Mouse (Mus musculus) CH12F3 (cell line): ENCODE data around the gene Fcrla.
"Not testable (repeated sequence)": the region's sequence is repeated elsewhere in the genome, so short reads cannot be mapped to it uniquely, and the experiment has no call there.

ENCODE experiments used
- in situ Hi-C: fragments of 300-500 bp; cut with MboI; formaldehyde crosslinking; loops from 2 replicates; pipeline ENCODE4 v1.14.3; 2020; ENCODE audit warnings: low sequenced_read_pairs

The Fcrla gene

GRCm38 (mm10) chr1:170927378-170927777 lies at the start of gene Fcrla:
TSS of gene Fcrla (minus strand) at chr1:170927583.
- in situ Hi-C loops = no loop called here

- in situ Hi-C loops = no loop called here
Measured at GRCm38 (mm10) chr1:170976447-170976846, 49.1 kb upstream of the Fcrla start, which contains the start of gene Fcgr2b. TSS of gene Fcgr2b (minus strand) at chr1:170976547.

- in situ Hi-C loops = no loop called here
Measured at GRCm38 (mm10) chr1:170975751-170976161, 48.4 kb upstream of the Fcrla start.

- in situ Hi-C loops = not testable (repeated sequence)
Measured at GRCm38 (mm10) chr1:170975350-170975749, 48.0 kb upstream of the Fcrla start.

- in situ Hi-C loops = no loop called here
Measured at GRCm38 (mm10) chr1:170974736-170975135, 47.4 kb upstream of the Fcrla start.

GRCm38 (mm10) chr1:170974171-170974570 lies 46.8 kb upstream of the Fcrla start:
- in situ Hi-C loops = no loop called here

GRCm38 (mm10) chr1:170972936-170973335 lies 45.6 kb upstream of the Fcrla start:
- in situ Hi-C loops = no loop called here

- in situ Hi-C loops = no loop called here
Measured at GRCm38 (mm10) chr1:170972494-170972893, 45.1 kb upstream of the Fcrla start.

- in situ Hi-C loops = no loop called here
Measured at GRCm38 (mm10) chr1:170968576-170968975, 41.2 kb upstream of the Fcrla start.

- in situ Hi-C loops = no loop called here
Measured at GRCm38 (mm10) chr1:170967581-170967980, 40.2 kb upstream of the Fcrla start.

- in situ Hi-C loops = no loop called here
Measured at GRCm38 (mm10) chr1:170963087-170963486, 35.7 kb upstream of the Fcrla start.

- in situ Hi-C loops = no loop called here
Measured at GRCm38 (mm10) chr1:170962301-170962700, 34.9 kb upstream of the Fcrla start.

- in situ Hi-C loops = no loop called here
Measured at GRCm38 (mm10) chr1:170961101-170961500, 33.7 kb upstream of the Fcrla start.

GRCm38 (mm10) chr1:170959791-170960190 lies 32.4 kb upstream of the Fcrla start:
- in situ Hi-C loops = no loop called here

GRCm38 (mm10) chr1:170958225-170958624 lies 30.8 kb upstream of the Fcrla start:
- in situ Hi-C loops = no loop called here

GRCm38 (mm10) chr1:170953192-170953591 lies 25.8 kb upstream of the Fcrla start:
- in situ Hi-C loops = no loop called here

GRCm38 (mm10) chr1:170950772-170951171 lies 23.4 kb upstream of the Fcrla start:
- in situ Hi-C loops = no loop called here

- in situ Hi-C loops = not testable (repeated sequence)
Measured at GRCm38 (mm10) chr1:170944908-170945307, 17.5 kb upstream of the Fcrla start.

- in situ Hi-C loops = not testable (repeated sequence)
Measured at GRCm38 (mm10) chr1:170944151-170944550, 16.8 kb upstream of the Fcrla start.

- in situ Hi-C loops = no loop called here
Measured at GRCm38 (mm10) chr1:170939255-170939654, 11.9 kb upstream of the Fcrla start.

- in situ Hi-C loops = no loop called here
Measured at GRCm38 (mm10) chr1:170934383-170934782, 7.0 kb upstream of the Fcrla start.

GRCm38 (mm10) chr1:170933940-170934339 lies 6.6 kb upstream of the Fcrla start:
- in situ Hi-C loops = no loop called here

- in situ Hi-C loops = no loop called here
Measured at GRCm38 (mm10) chr1:170933386-170933920, 6.1 kb upstream of the Fcrla start.
